Mouse (Mus musculus): ENCODE data around the gene Ndufaf8. TPM values are rescaled to one million over a fixed set of nuclear protein-coding genes. Genes with fewer than 3 reads are reported as not detected.

The Ndufaf8 gene
- polyA plus RNA-seq, 1 experiment from 2014 or later, result 97.7 TPM

DNA sequence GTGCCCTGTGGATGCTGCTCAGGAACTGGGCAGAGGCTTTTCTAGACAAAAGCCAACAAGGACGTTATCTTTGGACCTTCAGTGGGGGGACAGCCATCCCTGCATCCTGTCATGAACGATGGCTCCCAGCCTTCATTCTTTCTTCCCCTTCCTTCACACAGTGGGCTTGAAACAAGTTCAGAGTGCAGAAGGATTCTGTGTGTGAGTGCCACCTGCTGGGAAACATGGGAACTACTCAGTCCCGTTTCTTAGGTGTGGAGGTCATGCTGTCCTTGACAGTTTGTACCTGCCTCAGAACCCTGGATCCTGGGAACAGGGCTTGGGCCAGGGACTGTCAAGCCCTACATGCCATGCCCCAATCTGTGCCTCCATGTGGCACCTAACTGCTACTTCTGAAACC lies 2.3 kb downstream of the Ndufaf8 start:
- Histone ChIP-seq H3K36me3 (replicated peaks) (peaks cover 38% of the 10 kb centered on the region), H3K9me3 (no peaks in the 10 kb centered on the region), H3K4me3 (no peak overlapping the region), H3K27me3 (ENCODE audit: poor library complexity, severe bottlenecking) (no peaks in the 10 kb centered on the region), H3K27ac (no peak overlapping the region), H3K4me1 (peaks cover 38% of the 10 kb centered on the region)
- DNase-seq (ENCODE audit: extremely low spot score, low spot score), result peak; percentile 74
- whole genome bisulfite sequencing, result 5% methylated on average over 3 of the region's 3 CpGs

DNA sequence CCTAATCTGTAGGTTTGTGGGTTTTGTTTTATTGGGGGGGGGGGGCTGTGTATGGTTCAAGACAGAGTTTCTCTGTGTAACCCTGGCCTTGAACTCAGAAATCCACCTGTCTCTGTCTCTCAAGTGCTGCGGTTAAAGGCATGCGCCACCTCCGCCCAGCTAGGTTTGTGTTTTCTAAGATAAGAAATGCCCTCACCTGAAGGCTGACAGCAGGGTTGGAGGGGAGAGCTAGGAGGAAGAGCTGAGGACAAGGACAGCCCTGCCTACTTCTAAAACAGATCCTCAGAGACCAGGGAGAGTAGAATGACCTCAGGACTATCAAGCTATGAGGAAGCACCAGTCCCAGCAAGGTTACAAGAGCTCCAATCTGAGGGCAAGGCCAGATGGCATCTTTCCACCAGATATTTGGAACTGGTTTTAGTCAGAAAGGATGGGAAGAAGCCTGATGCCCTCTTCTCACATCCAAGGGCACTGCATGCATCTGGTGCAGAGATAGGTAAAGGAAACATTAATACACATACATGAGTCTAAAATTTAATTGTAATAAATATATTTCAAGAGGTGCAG lies 4.8 kb downstream of the Ndufaf8 start:
- peaks cover 47% of the 10 kb centered on the region for H3K36me3 ChIP-seq (replicated peaks)
- no peaks in the 10 kb centered on the region for H3K9me3 ChIP-seq
- no peak overlapping the region for H3K27ac ChIP-seq

DNA sequence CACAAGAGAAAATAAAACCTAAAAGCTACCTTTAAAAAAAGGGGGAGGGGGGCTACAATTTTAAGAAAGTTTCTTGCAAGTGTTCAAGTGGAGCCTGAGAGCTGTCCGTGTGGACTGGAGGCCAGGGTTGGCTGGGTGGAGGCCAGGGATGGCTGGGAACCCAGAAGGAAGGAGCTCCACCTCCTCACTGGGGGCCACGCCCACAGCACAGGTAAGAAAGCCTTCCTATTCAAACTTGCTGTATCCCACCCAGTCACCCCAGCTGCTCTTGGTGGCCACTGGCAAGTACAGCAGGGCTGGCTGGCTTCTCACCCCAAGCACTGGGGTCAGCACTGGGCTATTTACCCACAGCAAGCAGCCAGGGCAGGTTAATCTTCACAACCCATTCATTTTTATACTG lies 8.3 kb downstream of the Ndufaf8 start:
- H3K36me3 ChIP-seq (replicated peaks), result peaks cover 61% of the 10 kb centered on the region
- H3K9me3 ChIP-seq, result no peaks in the 10 kb centered on the region
- no peaks in the 10 kb centered on the region for H3K27me3 ChIP-seq (ENCODE audit: poor library complexity, severe bottlenecking)
- H3K4me3 ChIP-seq, result no peak overlapping the region
- H3K4me1 ChIP-seq, result 0 out of 2 replicates have a peak, but pooled peaks cover 7% of the 10 kb centered on the region
- WGBS, result 83% methylated on average over 2 of the region's 2 CpGs
- no peak for DNase-seq (ENCODE audit: extremely low spot score, low spot score)
- H3K27ac ChIP-seq, result no peak overlapping the region

More for the DNA sequence above, 4.8 kb downstream of the Ndufaf8 start:
- no peak for DNase-seq (ENCODE audit: extremely low spot score, low spot score)
- H3K27me3 ChIP-seq (ENCODE audit: poor library complexity, severe bottlenecking), result no peaks in the 10 kb centered on the region
- no peak overlapping the region for H3K4me3 ChIP-seq
- peaks cover 19% of the 10 kb centered on the region for H3K4me1 ChIP-seq
- WGBS, result 95% methylated on average over 3 of the region's 3 CpGs

DNA sequence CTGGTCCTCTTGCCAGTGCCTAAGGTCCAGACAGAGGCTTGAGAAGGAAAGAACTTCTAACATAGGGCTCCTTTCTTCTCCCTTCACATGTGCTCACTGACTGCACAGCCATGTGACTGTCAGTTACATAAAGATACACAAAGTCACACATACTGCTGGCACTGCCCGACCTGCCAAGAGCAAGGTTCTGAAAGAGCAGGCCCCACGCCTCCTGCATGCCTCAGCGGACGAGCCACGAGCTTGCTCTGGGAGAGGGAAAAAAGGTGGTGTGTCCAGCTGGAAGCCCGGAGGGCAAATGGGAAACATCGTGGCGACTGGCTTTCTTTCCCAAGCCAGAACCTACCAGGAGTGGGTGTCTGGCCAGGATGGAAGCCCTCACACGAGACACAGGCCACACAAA lies 9.1 kb downstream of the Ndufaf8 start:
- Histone ChIP-seq H3K27ac (no peak overlapping the region), H3K27me3 (ENCODE audit: poor library complexity, severe bottlenecking) (no peaks in the 10 kb centered on the region), H3K9me3 (no peaks in the 10 kb centered on the region), H3K4me3 (no peak overlapping the region), H3K36me3 (replicated peaks) (peaks cover 66% of the 10 kb centered on the region), H3K4me1 (0 out of 2 replicates have a peak, but pooled peaks cover 7% of the 10 kb centered on the region)
- DNase-seq (ENCODE audit: extremely low spot score, low spot score), result no peak
- 85% methylated on average over 9 of the region's 9 CpGs for WGBS

DNA sequence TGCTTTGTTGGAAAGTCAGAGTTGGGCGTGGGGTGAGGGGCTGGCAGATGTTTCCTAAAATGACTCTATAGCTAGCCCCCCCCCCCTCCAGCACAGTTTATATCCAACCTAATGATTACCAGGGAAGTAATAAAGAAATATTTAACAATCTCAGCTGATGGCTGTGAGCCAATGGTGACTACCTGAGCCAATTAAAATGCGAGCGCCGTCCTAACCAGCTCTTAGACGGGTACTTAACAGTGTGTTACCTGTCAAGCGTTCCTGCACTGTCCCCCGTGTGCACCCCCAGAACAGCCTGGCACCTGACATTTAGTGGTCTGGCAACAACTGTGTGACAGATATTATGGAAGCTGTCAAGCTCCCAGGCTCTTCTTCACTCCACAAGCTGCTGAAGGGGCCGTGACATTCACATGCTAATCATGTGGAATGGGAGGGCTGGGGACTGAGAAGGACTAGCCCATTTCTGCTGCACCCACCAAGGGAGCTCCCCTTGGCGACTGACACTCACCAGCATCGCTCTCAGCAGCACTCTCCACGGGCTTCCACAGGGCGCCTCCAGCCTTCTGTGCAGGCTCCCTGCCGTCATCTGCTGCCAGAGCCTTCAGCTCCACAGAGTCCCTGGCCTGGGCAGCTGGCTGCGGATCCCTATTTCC lies 11.0 kb downstream of the Ndufaf8 start:
- DNase-seq (ENCODE audit: extremely low spot score, low spot score), result no peak
- Histone ChIP-seq H3K36me3 (replicated peaks) (peaks cover 74% of the 10 kb centered on the region), H3K4me3 (no peak overlapping the region), H3K9me3 (no peaks in the 10 kb centered on the region), H3K27me3 (ENCODE audit: poor library complexity, severe bottlenecking) (no peaks in the 10 kb centered on the region), H3K4me1 (peaks cover 12% of the 10 kb centered on the region; the same call in 1 of the 2 replicates), H3K27ac (no peak overlapping the region)
- 80% methylated on average over 14 of the region's 14 CpGs for WGBS

DNA sequence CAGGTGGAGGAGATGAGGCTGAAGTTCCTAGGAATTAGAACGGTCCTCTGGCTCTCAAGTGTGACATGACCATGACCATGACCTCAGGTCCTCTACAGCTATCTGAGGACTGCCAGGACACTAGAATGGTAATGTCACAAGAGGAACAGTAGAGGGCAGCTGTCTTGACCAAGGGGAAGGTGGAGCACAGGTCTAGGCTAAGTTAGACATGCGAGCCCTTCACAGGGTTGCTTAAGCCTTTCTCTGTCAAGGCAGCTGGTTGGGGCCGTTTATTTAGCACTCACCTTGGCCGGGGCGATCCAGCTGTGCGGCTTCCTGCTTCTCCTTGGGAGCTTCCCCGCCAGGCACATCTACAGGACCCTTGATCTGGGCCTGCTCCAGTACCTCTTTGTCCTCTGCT lies 11.8 kb downstream of the Ndufaf8 start:
- Histone ChIP-seq H3K9me3 (no peaks in the 10 kb centered on the region), H3K36me3 (replicated peaks) (peaks cover 74% of the 10 kb centered on the region), H3K4me1 (peaks cover 13% of the 10 kb centered on the region; the same call in 1 of the 2 replicates), H3K27me3 (ENCODE audit: poor library complexity, severe bottlenecking) (no peaks in the 10 kb centered on the region), H3K4me3 (no peak overlapping the region), H3K27ac (no peak overlapping the region)
- 74% methylated on average over 7 of the region's 7 CpGs for WGBS
- DNase-seq (ENCODE audit: extremely low spot score, low spot score), result no peak

DNA sequence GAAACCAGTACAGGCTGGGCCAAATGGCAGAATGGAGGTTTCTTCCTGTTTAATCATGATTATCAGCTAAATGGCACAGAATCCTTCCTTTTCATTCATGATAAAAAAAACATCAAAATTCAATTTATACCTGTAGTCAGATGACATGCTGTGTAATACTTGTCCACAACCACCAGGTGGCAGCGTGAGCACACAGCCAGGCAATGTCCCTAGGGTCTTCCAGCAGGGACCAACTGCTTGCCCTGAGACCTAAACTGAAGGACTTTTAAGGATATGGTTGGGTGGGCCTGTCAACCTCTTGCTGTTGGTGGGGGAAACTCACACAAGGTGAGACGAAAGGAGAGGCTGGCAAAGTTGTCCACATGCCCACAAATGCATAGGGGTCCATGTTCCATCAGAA lies 12.3 kb downstream of the Ndufaf8 start:
- 4% methylated on average over 2 of the region's 2 CpGs for WGBS
- Histone ChIP-seq H3K27me3 (ENCODE audit: poor library complexity, severe bottlenecking) (no peaks in the 10 kb centered on the region), H3K27ac (no peak overlapping the region), H3K36me3 (replicated peaks) (peaks cover 74% of the 10 kb centered on the region), H3K9me3 (no peaks in the 10 kb centered on the region), H3K4me3 (no peak overlapping the region), H3K4me1 (peaks cover 13% of the 10 kb centered on the region; the same call in 1 of the 2 replicates)
- DNase-seq (ENCODE audit: extremely low spot score, low spot score), result peak; percentile 76

DNA sequence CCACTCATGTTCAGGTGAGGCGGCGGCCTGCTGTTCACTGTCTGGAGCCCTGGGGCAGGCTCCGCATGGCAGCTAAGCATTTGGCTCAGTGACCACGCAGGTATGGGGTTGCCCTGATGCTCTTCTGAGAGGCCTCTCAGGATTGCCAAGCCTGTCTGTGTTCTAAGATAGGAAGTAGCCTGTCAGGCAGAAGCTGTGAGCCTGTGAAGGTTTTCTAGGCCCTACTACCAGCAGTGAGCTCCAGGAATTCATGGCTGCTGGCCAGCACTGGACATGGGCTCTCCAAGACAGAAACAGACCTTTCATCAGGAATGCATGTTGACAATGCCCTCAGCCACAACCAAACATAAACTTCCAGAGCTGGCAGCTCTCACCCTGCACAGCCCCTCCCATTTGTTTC lies 13.4 kb downstream of the Ndufaf8 start:
- 94% methylated on average over 4 of the region's 4 CpGs for WGBS
- H3K36me3 ChIP-seq (replicated peaks), result peaks cover 77% of the 10 kb centered on the region
- no peak for DNase-seq (ENCODE audit: extremely low spot score, low spot score)
- no peak overlapping the region for H3K4me3 ChIP-seq
- H3K4me1 ChIP-seq, result peaks cover 13% of the 10 kb centered on the region; the same call in 1 of the 2 replicates
- H3K27ac ChIP-seq, result no peak overlapping the region
- H3K9me3 ChIP-seq, result no peaks in the 10 kb centered on the region
- no peaks in the 10 kb centered on the region for H3K27me3 ChIP-seq (ENCODE audit: poor library complexity, severe bottlenecking)

DNA sequence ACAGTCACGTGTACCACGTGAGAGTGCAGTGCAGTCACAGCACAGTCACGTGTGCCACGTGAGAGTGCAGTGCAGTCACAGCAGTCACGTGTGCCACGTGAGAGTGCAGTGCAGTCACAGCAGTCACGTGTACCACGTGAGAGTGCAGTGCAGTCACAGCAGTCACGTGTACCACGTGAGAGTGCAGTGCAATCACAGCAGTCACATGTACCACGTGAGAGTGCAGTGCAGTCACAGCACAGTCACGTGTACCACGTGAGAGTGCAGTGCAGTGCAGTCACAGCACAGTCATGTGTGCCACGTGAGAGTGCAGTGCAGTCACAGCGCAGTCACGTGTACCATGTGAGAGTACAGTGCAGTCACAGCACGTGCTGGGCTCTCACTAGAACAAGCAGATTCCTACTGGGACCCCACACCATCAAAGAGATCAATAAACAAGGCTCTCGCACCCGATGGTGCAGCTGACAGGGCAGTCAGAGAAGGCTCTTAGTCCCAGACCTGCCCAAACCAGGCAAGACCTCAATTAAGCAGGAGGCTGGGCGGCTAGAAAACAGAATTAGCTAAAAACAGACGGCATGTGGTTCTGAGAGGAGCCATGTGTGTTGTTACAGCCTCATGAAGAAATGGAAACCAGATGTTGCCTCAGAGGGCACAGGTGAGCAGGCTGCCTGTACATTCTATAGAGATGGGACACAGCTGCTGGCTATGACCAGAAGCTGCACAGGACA lies 15.9 kb downstream of the Ndufaf8 start:
- no peak overlapping the region for H3K4me3 ChIP-seq
- no peak for DNase-seq (ENCODE audit: extremely low spot score, low spot score)
- H3K36me3 ChIP-seq (replicated peaks), result peaks cover 71% of the 10 kb centered on the region
- H3K9me3 ChIP-seq, result no peaks in the 10 kb centered on the region
- peaks cover 13% of the 10 kb centered on the region; the same call in 1 of the 2 replicates for H3K4me1 ChIP-seq
- H3K27me3 ChIP-seq (ENCODE audit: poor library complexity, severe bottlenecking), result no peaks in the 10 kb centered on the region
- no peak overlapping the region for H3K27ac ChIP-seq
- WGBS, result 88% methylated on average over 21 of the region's 21 CpGs

DNA sequence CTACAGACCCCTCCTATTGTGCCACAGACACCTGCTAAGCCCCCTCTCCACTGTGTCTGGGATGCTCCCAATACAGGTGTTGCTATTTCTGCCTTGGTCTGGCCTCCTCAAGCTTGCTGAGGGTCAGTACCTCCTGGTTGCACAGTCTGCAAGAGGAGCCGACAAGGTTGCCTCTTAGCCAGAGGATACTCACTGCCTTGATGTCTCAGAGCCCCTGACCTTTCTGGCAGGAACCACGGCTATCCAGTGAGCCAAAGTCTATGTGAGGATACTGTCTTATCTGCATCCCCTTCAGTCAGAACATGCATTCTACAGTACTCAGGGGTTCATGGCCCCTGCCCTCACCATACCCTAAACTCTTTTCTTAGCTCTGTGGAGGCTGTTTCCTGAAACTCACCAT lies 18.9 kb downstream of the Ndufaf8 start:
- H3K4me1 ChIP-seq, result peaks cover 6% of the 10 kb centered on the region; the same call in 1 of the 2 replicates
- DNase-seq (ENCODE audit: extremely low spot score, low spot score), result no peak
- no peak overlapping the region for H3K27ac ChIP-seq
- H3K36me3 ChIP-seq (replicated peaks), result peaks cover 79% of the 10 kb centered on the region
- WGBS, result 89% methylated on average over 2 of the region's 2 CpGs
- no peaks in the 10 kb centered on the region for H3K27me3 ChIP-seq (ENCODE audit: poor library complexity, severe bottlenecking)
- H3K9me3 ChIP-seq, result no peaks in the 10 kb centered on the region
- no peak overlapping the region for H3K4me3 ChIP-seq

DNA sequence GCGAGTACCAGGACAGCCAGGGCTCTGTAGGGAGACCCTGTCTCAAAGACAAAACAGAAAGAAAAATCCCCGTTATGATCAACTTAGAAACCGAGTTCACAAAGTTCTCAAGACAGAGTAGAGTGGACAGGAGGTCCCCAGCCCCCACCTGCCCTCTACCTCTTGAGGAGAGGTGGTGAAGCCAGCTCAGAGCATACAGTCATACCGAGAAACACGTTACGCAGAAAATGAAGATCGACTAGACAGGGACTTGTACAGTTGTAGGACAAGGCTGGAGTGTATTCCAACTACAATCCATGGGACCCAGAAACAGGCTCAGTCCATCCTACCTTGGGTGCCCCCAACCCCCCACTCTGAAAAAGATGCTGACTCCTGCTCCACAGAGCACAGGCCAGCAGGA lies 20.4 kb downstream of the Ndufaf8 start:
- Histone ChIP-seq H3K27me3 (ENCODE audit: poor library complexity, severe bottlenecking) (no peaks in the 10 kb centered on the region), H3K27ac (no peak overlapping the region)
- 97% methylated on average over 7 of the region's 7 CpGs for WGBS

DNA sequence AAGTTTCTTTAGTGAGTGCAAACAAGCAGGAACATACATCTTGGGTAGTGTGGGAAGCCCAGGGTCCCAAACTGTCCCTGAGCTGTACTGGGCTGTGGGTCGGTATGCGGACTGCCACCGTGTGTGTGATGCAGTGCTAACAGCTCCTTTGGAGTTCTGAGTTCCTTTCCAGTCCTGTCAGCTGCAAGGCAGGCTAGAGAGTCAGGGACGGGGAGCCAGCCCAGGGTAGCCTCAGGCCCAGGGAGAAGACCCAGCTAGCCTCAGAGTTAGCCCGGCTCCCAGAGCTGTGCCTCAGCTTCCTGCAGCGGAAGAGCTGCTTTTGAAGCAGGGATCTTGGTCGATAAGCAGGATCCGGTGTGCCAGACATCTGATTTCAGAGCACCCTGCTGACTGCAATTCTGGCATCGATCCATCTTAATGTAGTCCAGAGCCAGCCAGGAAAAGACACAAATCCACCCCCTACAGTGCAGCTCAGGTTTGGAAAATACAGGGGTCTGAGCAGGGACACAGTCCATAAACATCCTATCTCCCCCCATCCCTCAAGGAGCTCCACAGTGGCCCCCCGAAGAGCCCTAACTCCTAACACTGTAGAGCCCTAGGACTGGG lies 21.3 kb downstream of the Ndufaf8 start:
- H3K36me3 ChIP-seq (replicated peaks), result peaks cover 77% of the 10 kb centered on the region
- H3K27me3 ChIP-seq (ENCODE audit: poor library complexity, severe bottlenecking), result no peaks in the 10 kb centered on the region
- H3K27ac ChIP-seq, result no peak overlapping the region
- no peaks in the 10 kb centered on the region for H3K4me1 ChIP-seq
- WGBS, result 87% methylated on average over 10 of the region's 10 CpGs
- DNase-seq (ENCODE audit: extremely low spot score, low spot score), result no peak
- no peak overlapping the region for H3K4me3 ChIP-seq
- H3K9me3 ChIP-seq, result no peaks in the 10 kb centered on the region

More for the DNA sequence above, 20.4 kb downstream of the Ndufaf8 start:
- no peak for DNase-seq (ENCODE audit: extremely low spot score, low spot score)
- Histone ChIP-seq H3K9me3 (no peaks in the 10 kb centered on the region), H3K4me3 (no peak overlapping the region), H3K36me3 (replicated peaks) (peaks cover 78% of the 10 kb centered on the region), H3K4me1 (peaks cover 6% of the 10 kb centered on the region; the same call in 1 of the 2 replicates)
